Mouse (Mus musculus) telencephalon, adult 2 months (tissue): ENCODE results near the gene Dnajb2.

Experiments
- DNase-seq: peaks from one replicate; pipeline ENCODE4 v3.0.0-alpha.2; 2011; ENCODE audit warnings: low read depth, low spot score

Gene Dnajb2

DNA sequence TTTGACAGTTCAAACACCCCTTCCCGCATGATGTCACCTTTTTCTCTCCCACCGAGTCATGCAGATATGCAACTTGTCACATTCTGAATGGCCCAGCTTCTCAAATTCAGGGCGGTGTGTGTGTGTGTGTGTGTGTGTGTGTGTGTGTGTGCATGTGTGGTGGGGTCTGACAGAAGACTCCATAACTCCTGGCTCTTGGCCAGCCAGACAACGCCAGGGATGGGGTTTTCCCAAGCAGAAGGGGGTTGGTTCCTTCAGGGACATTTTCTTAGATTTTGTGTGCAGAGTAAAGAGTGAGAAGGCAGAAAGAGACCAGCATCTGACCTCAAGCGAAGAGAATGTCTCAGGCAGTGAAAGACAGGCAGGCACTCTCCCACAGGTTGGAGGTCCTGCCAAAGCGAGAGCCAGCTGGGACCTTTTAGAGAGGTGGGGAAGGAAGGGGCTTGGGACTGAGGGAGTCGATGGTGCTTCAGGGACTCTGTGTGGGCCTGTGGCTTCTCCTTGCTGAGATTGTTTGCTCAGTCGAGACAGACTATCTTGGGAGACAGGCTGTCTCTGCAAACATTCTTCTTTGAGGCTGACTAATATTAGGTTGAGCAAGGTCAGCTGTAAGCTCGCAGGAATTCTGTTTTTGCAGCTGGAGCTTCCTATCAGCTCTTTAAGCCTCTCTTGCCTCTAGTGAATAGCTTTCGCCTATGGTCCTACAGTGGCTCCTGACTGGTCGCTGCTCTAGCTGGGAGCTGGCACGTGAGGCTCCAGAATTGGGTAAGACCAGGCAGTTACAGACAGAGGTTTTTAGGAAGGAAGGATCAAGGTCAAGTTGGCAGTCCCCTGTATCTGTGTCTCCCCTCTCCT, 56.5 kb downstream of the Dnajb2 start:
- DNase-seq, result no peak

DNA sequence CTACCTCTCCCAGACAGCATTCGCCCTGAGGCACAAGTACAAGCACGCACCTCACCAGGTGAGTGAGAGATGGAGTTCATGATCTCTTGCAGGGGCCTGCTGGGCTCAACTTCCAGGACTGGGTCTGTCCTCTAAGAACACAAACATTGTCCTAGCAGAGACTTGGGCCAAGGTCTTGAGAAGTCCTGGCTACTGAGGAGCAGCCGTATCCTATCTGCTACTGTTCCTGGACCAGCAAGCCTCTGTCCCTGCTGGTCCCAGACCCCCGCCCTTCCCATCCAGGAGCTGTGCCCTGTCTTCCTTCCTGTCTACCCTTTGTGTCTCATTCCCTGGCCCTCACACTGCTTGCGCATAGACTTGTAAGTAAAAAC, 57.1 kb downstream of the Dnajb2 start:
- DNase-seq, result no peak

DNA sequence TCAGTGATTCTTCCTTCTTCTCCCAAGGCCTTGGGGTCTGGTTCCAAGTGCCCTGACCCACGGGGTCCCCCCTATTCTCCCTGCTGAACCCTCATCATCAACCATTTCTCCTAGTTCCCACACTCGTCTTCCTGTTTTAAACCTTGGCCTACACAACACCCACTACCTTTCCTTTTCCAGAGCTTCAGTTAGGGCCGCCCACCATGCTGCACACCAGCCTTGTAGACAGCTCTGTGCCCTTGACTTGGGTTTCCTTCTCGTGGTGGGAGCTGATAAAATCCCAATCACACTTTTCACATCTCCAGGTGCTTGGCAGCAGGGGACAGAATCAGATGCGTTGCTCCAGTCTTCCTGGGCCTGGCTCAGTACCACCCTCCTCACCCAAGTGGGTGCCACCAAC, 58.1 kb downstream of the Dnajb2 start:
- no peak for DNase-seq
